Mouse (Mus musculus): ENCODE measurements around the gene Cdr2l.
"Not testable (repeated sequence)": the region's sequence is repeated elsewhere in the genome, so short reads cannot be mapped to it uniquely, and the experiment has no call there.

The Cdr2l gene

GRCm38 (mm10) chr11:115371354-115371753, 10.4 kb upstream of the Cdr2l start:
- DNase-seq (ENCODE audit: extremely low spot score): no peak

GRCm38 (mm10) chr11:115372015-115372414, 9.7 kb upstream of the Cdr2l start:
- DNase-seq (ENCODE audit: extremely low spot score): no peak

GRCm38 (mm10) chr11:115372737-115373136, 9.0 kb upstream of the Cdr2l start:
- no peak for DNase-seq (ENCODE audit: extremely low spot score)

- DNase-seq (ENCODE audit: extremely low spot score): peak; percentile 37
Measured at GRCm38 (mm10) chr11:115373805-115374694, 7.7 kb upstream of the Cdr2l start.

- DNase-seq (ENCODE audit: extremely low spot score): no peak
Measured at GRCm38 (mm10) chr11:115374695-115375425, 6.9 kb upstream of the Cdr2l start.

GRCm38 (mm10) chr11:115376722-115377121, 5.0 kb upstream of the Cdr2l start:
- no peak for DNase-seq (ENCODE audit: extremely low spot score)

- no peak for DNase-seq (ENCODE audit: extremely low spot score)
Measured at GRCm38 (mm10) chr11:115377254-115377653, 4.5 kb upstream of the Cdr2l start.

GRCm38 (mm10) chr11:115377854-115378253, 3.9 kb upstream of the Cdr2l start:
- no peak for DNase-seq (ENCODE audit: extremely low spot score)

- no peak for DNase-seq (ENCODE audit: extremely low spot score)
Measured at GRCm38 (mm10) chr11:115381276-115381675, 440 bp upstream of the Cdr2l start.

GRCm38 (mm10) chr11:115382891-115383290, 1.2 kb downstream of the Cdr2l start:
- DNase-seq (ENCODE audit: extremely low spot score): no peak

- no peak for DNase-seq (ENCODE audit: extremely low spot score)
Measured at GRCm38 (mm10) chr11:115383701-115384474, 2.2 kb downstream of the Cdr2l start.

GRCm38 (mm10) chr11:115384587-115384986, 2.9 kb downstream of the Cdr2l start:
- no peak for DNase-seq (ENCODE audit: extremely low spot score)

GRCm38 (mm10) chr11:115386859-115387258, 5.1 kb downstream of the Cdr2l start:
- DNase-seq (ENCODE audit: extremely low spot score): not testable (repeated sequence)

- DNase-seq (ENCODE audit: extremely low spot score): no peak
Measured at GRCm38 (mm10) chr11:115391358-115391757, 9.6 kb downstream of the Cdr2l start.

GRCm38 (mm10) chr11:115393721-115394325, 12.1 kb downstream of the Cdr2l start:
- no peak for DNase-seq (ENCODE audit: extremely low spot score)

GRCm38 (mm10) chr11:115398085-115398484, 16.4 kb downstream of the Cdr2l start:
- DNase-seq (ENCODE audit: extremely low spot score): no peak

- DNase-seq (ENCODE audit: extremely low spot score): no peak
Measured at GRCm38 (mm10) chr11:115400126-115400525, 18.4 kb downstream of the Cdr2l start.

GRCm38 (mm10) chr11:115400630-115401391, 19.1 kb downstream of the Cdr2l start:
- no peak for DNase-seq (ENCODE audit: extremely low spot score)

- DNase-seq (ENCODE audit: extremely low spot score): peak; percentile 88
Measured at GRCm38 (mm10) chr11:115403338-115404124, 21.8 kb downstream of the Cdr2l start, which contains the start of gene Mrpl58. Mrpl58 (plus strand) TSS chr11:115403752.

- DNase-seq (ENCODE audit: extremely low spot score): no peak
Measured at GRCm38 (mm10) chr11:115405723-115406122, 24.0 kb downstream of the Cdr2l start.
